Mouse (Mus musculus): ENCODE data around the gene Slc25a14.

GRCm38 (mm10) chrX:48683857-48684256 lies 60.6 kb downstream of the Slc25a14 start:
- TF ChIP-seq TAL1 (IDR thresholded peaks at IDR 0.05; ENCODE audit: low read length) (no peak), GATA1 (IDR thresholded peaks at IDR 0.05; ENCODE audit: low read length) (no peak)
